Mouse (Mus musculus) right cerebral cortex, postnatal 4 days (tissue): ENCODE measurements at regions not wholly inside any gene's neighbourhood (a gene's known extent, or its start where the extent isn't known, plus 50 kb on each side); places are given as distances from the start of the nearest gene placed in this dataset.

ENCODE experiments used
- DNase-seq: peaks from one replicate; pipeline ENCODE4 v3.0.0-alpha.2; 2022

DNA sequence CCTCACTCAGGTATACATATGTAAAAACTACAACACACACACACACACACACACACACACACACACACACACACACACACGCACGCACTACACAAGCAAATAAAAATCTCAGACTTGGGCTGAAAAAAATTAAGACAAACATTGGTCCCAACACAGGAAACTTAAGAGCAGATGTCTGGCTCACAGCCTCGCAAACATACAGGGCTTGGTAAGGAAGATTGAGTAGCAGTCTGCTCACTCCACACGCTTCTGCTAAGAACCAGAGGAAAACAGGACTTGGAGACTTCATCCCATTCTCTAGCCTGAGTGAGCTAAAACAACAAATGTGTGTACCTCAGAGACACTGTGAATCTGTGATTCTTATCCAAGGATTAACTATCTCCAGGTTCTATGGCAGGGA, 132.3 kb upstream of the Sox11 start:
- no peak for DNase-seq

DNA sequence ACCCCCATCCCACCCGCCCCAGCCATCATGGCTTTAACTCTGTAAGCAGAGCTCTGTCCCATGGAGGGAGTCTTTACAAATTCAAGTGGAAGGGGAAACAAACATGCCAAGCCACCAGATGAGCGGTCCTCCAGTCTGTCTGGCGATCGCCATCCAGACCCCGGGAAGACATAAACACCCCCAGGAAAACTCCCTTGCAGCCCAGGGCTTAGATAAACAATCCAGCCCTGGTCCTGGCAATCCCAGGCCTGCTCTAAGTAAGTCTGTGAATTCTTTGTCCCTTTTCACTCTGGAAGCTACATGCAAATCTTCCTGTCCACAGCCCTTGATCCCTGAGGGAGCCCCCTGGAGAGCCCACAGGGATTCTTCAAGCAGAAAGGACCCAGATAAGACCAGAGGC, 129.2 kb upstream of the Sox11 start:
- DNase-seq, result no peak

DNA sequence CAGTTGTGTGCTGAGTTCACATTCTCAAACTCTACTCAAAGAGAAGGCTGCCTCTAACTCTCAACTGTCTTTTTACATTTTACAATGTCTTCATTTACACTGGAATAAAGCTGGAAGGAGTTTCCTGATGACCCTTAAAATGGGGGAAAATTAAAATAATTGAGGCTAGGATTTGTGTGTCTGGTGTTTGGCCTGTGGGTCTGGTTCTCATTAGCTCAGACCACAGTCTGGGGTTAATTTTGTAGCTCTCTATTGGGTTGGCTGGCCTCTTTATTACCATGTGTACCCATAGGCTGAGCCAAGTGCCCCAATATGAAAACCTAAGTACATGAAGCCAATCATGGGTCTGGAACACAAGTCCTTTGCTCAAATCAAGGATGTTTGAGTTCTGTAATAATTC, 128.0 kb upstream of the Sox11 start:
- no peak for DNase-seq

- no peak for DNase-seq
Observed at GRCm38 (mm10) chr12:27468782-27469181, 126.4 kb upstream of the Sox11 start.

DNA sequence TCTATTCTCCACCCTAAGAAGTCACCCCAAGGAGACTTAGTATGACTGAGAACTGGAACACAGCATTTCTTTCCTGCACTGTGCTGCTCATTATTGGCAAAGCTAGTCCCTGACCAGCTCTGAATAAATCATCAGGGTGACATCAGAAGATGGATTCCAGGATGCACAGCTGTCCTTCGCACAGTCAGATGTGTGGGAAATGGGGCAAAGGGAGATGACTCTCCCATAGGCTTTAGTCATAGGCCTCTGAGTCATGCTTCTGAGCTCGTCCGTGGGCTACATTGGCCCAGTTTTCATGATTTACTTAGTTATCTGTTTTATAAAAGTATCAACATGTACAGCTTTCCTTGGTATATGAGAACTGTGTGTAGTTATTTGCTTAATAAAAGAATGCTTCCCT, 125.8 kb upstream of the Sox11 start:
- DNase-seq, result no peak

GRCm38 (mm10) chr12:27465499-27466150, 123.3 kb upstream of the Sox11 start:
- DNase-seq, result no peak

DNA sequence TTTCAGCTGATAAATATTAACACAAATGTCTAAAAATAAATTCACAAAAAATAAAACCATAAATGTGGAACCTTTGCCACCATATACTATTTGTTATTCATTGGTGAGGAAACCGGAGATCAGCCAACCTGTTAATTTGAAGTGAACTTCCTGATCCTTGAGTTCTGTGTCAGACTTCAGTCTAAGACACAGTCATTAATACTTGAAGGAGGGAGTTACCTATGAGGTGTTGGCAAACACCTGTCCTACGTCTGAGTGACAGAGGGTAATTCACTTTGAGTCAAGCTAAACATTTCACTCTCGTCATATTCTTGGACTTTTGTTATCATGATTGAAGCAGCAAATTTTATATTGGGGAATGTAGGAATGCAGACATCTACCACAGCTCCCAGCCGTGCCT, 116.3 kb upstream of the Sox11 start:
- no peak for DNase-seq

GRCm38 (mm10) chr12:27437661-27438345, 95.4 kb upstream of the Sox11 start:
- DNase-seq, result no peak

DNA sequence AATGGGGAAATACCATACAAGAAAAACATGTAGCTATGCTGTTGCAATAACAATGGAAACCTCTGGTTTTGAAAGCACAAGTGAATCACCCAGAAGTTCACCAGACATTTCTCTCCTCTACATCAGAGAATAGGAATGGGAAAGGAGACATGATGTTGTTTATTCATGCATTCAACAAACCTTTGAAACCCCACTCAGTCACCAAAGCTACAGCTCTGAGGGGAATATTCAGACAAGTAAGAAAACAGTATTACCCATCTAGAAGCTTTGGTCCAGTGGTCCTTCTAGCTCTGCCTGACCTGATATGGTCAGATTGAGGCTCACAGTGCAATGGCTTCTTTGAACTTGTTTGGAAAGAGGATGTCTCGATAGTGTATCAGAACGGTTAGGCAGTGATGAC, 89.0 kb upstream of the Sox11 start:
- DNase-seq, result no peak

- no peak for DNase-seq
Observed at GRCm38 (mm10) chr12:27417387-27418009, 75.1 kb upstream of the Sox11 start.

DNA sequence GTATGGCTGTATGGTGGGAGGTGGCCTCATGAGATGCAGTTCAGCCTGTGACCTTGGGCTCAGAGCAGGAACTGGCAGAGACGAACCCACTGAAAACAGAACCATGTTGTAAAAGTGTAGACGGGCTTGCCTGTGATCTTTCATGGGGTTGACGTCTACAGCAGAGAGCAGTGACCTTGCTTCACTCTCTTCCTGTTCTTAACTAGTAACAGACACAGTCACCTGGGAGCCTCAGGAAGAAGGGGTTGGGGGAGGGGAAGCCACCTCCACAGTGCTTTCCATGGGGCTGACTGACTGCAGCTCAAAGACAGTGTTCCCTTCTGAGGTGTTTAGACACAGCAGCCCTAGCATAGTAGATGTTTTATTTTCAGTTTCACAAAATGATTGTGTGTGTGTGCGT, 68.2 kb upstream of the Sox11 start:
- no peak for DNase-seq

DNA sequence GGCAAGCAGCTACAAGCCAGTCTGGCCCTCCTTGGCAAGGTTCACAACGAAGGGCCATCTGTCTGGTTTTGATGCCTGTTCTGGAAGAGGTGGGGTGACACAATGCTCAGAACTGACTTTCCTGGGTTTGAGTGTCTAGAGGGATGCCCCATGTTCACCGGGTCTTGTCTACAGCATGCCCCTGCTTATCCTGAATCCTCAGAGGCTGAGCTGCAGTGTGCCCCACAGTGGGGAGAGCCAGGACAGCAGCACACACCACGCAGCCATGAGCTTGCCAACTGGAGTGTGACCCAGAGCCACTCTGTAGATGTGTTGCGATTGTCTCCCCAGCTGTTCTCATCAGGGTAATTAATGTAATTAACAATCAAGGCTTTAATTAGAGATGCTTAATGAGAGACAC, 66.1 kb upstream of the Sox11 start:
- DNase-seq, result no peak

GRCm38 (mm10) chr12:27399392-27399791, 57.0 kb upstream of the Sox11 start:
- DNase-seq, result no peak
